Mouse (Mus musculus) gastrocnemius, postnatal 4 days (tissue): ENCODE measurements around the gene Nfxl1. TPM values are rescaled to one million over a fixed set of nuclear protein-coding genes. Genes with fewer than 3 reads are reported as not detected.

Source experiments
- DNase-seq, 2 experiments: peaks; one replicate each; pipeline ENCODE4 v3.0.0; 2021 to 2022; ENCODE audit warnings: low spot score in 2 of 2, mixed read lengths in 2 of 2
- total RNA-seq, 2 experiments: library from RNA; stranded (reverse); gene quantifications; 2 replicates each; pipeline ENCODE4 v1.2.3; 2021

Gene Nfxl1
- total RNA-seq, 2 experiments from 2014 or later: 13.7 to 15.7 TPM

GRCm38 (mm10) chr5:72502778-72503177 is 56.7 kb downstream of the Nfxl1 start:
- DNase-seq: no peak

- DNase-seq: no peak
Observed at GRCm38 (mm10) chr5:72501763-72502162, 57.7 kb downstream of the Nfxl1 start.

- DNase-seq: no peak
Observed at GRCm38 (mm10) chr5:72498271-72498670, 61.2 kb downstream of the Nfxl1 start.

- no peak for DNase-seq
Observed at GRCm38 (mm10) chr5:72496756-72497155, 62.7 kb downstream of the Nfxl1 start.

GRCm38 (mm10) chr5:72493906-72494305 is 65.6 kb downstream of the Nfxl1 start:
- no peak for DNase-seq

- DNase-seq: no peak
Observed at GRCm38 (mm10) chr5:72491232-72491631, 68.3 kb downstream of the Nfxl1 start.

- no peak for DNase-seq
Observed at GRCm38 (mm10) chr5:72480456-72480855, 79.0 kb downstream of the Nfxl1 start.

- no peak for DNase-seq
Observed at GRCm38 (mm10) chr5:72472317-72473009, 87.0 kb downstream of the Nfxl1 start.

- DNase-seq: no peak
Observed at GRCm38 (mm10) chr5:72471746-72472145, 87.7 kb downstream of the Nfxl1 start.

- DNase-seq: no peak
Observed at GRCm38 (mm10) chr5:72464932-72465331, 94.6 kb downstream of the Nfxl1 start.

Other genes starting within 250 kb of the Nfxl1 start
- 1 to 10 TPM; 1.5 to 2.0 TPM for gene Corin, start 55.2 kb downstream of the Nfxl1 start, total RNA-seq
- gene Zar1, start 21.6 kb upstream of the Nfxl1 start, total RNA-seq: not detected
- gene Gm5868, start 27.9 kb upstream of the Nfxl1 start, total RNA-seq: not detected
- gene Cnga1, start 84.6 kb upstream of the Nfxl1 start, total RNA-seq: not detected
- under 1 TPM; 0.78 to 0.81 TPM for gene Nipal1, start 88.1 kb upstream of the Nfxl1 start, total RNA-seq
- gene Txk, start 193.1 kb upstream of the Nfxl1 start, total RNA-seq: under 1 TPM; 0.18 to 0.25 TPM